Mouse (Mus musculus) forebrain, embryonic 15.5 days (tissue): ENCODE measurements at regions not wholly inside any gene's neighbourhood (a gene's known extent, or its start where the extent isn't known, plus 50 kb on each side); places are given as distances from the start of the nearest gene placed in this dataset.

Experiments used
- ATAC-seq: fragments of 200-750 bp; cut with Nextera tagmentation; replicated peaks from 2 replicates; pipeline ENCODE4 v1.8.0; 2017; ENCODE audit warnings: mild to moderate bottlenecking, moderate TSS enrichment, moderate library complexity
- H3K27ac ChIP-seq: fragments of 300-500 bp; sonication (generic); replicated peaks from 2 replicates; pipeline ENCODE4 v1.5.1; 2015; ENCODE audit warnings: mild to moderate bottlenecking, inconsistent platforms
- H3K27me3 ChIP-seq: fragments of 300-500 bp; sonication (generic); 2 replicates; pipeline ENCODE4 v1.6.1; 2015; ENCODE audit warnings: inconsistent platforms
- H3K36me3 ChIP-seq: fragments of 300-500 bp; sonication (generic); 2 replicates; pipeline ENCODE4 v1.6.1; 2015; ENCODE audit warnings: mild to moderate bottlenecking, inconsistent platforms
- H3K4me1 ChIP-seq: fragments of 300-500 bp; sonication (generic); 2 replicates; pipeline ENCODE4 v1.6.1; 2015; ENCODE audit warnings: inconsistent platforms
- H3K4me2 ChIP-seq: fragments of 300-500 bp; sonication (generic); replicated peaks from 2 replicates; pipeline ENCODE4 v1.6.1; 2015; ENCODE audit warnings: mild to moderate bottlenecking, inconsistent platforms
- H3K4me3 ChIP-seq: fragments of 300-500 bp; sonication (generic); 2 replicates; pipeline ENCODE4 v1.5.1; 2015; ENCODE audit warnings: mild to moderate bottlenecking, inconsistent platforms
- H3K9ac ChIP-seq: fragments of 300-500 bp; sonication (generic); replicated peaks from 2 replicates; pipeline ENCODE4 v1.6.1; 2015; ENCODE audit warnings: mild to moderate bottlenecking, inconsistent platforms
- H3K9me3 ChIP-seq: fragments of 300-500 bp; sonication (generic); 2 replicates; pipeline ENCODE4 v1.6.1; 2016; ENCODE audit warnings: inconsistent platforms
- WGBS: fragments of 180-500 bp; shearing (Covaris S2); methylation state at CpG from one replicate; pipeline ENCODE4 v1.1.7; 2015; ENCODE audit warnings: mixed read lengths; 5-methylcytosine and 5-hydroxymethylcytosine counted together

GRCm38 (mm10) chr13:119145713-119146112, 282.7 kb upstream of the Paip1 start:
- Histone ChIP-seq H3K4me1 (no peaks in the 10 kb centered on the region), H3K4me2 (no peak overlapping the region), H3K27me3 (no peaks in the 10 kb centered on the region), H3K36me3 (no peaks in the 10 kb centered on the region), H3K9me3 (no peaks in the 10 kb centered on the region), H3K4me3 (no peak overlapping the region), H3K27ac (no peak overlapping the region), H3K9ac (no peak overlapping the region)
- WGBS = 75% methylated on average over 4 of the region's 4 CpGs
- no peak for ATAC-seq

GRCm38 (mm10) chr13:119147701-119148100, 280.7 kb upstream of the Paip1 start:
- H3K27me3 ChIP-seq = no peaks in the 10 kb centered on the region
- H3K4me1 ChIP-seq = no peaks in the 10 kb centered on the region
- H3K4me3 ChIP-seq = no peak overlapping the region
- WGBS = 87% methylated on average over 3 of the region's 3 CpGs
- no peak overlapping the region for H3K9ac ChIP-seq
- H3K4me2 ChIP-seq = no peak overlapping the region
- no peak overlapping the region for H3K27ac ChIP-seq
- no peaks in the 10 kb centered on the region for H3K9me3 ChIP-seq
- no peak for ATAC-seq
- no peaks in the 10 kb centered on the region for H3K36me3 ChIP-seq

- H3K9me3 ChIP-seq = no peaks in the 10 kb centered on the region
- H3K4me3 ChIP-seq = no peak overlapping the region
- no peak overlapping the region for H3K9ac ChIP-seq
- WGBS = 83% methylated on average over 4 of the region's 4 CpGs
- H3K4me1 ChIP-seq = no peaks in the 10 kb centered on the region
- no peak overlapping the region for H3K27ac ChIP-seq
- H3K4me2 ChIP-seq = no peak overlapping the region
- no peaks in the 10 kb centered on the region for H3K27me3 ChIP-seq
- no peak for ATAC-seq
- no peaks in the 10 kb centered on the region for H3K36me3 ChIP-seq
Observed at GRCm38 (mm10) chr13:119149141-119149540, 279.3 kb upstream of the Paip1 start.

GRCm38 (mm10) chr13:119150847-119151548, 277.4 kb upstream of the Paip1 start:
- Histone ChIP-seq H3K4me1 (no peaks in the 10 kb centered on the region), H3K27me3 (no peaks in the 10 kb centered on the region), H3K4me2 (no peak overlapping the region), H3K4me3 (no peak overlapping the region), H3K36me3 (no peaks in the 10 kb centered on the region), H3K9ac (no peak overlapping the region), H3K27ac (no peak overlapping the region), H3K9me3 (no peaks in the 10 kb centered on the region)
- WGBS = 89% methylated on average over 4 of the region's 4 CpGs
- ATAC-seq = no peak

GRCm38 (mm10) chr13:119177753-119178152, 250.6 kb upstream of the Paip1 start:
- Histone ChIP-seq H3K36me3 (no peaks in the 10 kb centered on the region), H3K4me1 (no peaks in the 10 kb centered on the region), H3K27ac (no peak overlapping the region), H3K4me3 (no peak overlapping the region), H3K9me3 (no peaks in the 10 kb centered on the region), H3K27me3 (no peaks in the 10 kb centered on the region), H3K9ac (no peak overlapping the region), H3K4me2 (no peak overlapping the region)
- WGBS = 88% methylated on average over 4 of the region's 4 CpGs
- ATAC-seq = no peak

- Histone ChIP-seq H3K4me1 (no peaks in the 10 kb centered on the region), H3K4me3 (no peak overlapping the region), H3K9ac (no peak overlapping the region), H3K36me3 (no peaks in the 10 kb centered on the region), H3K27me3 (no peaks in the 10 kb centered on the region), H3K9me3 (no peaks in the 10 kb centered on the region), H3K27ac (no peak overlapping the region), H3K4me2 (no peak overlapping the region)
- ATAC-seq = no peak
- WGBS = 85% methylated on average over 5 of the region's 5 CpGs
Observed at GRCm38 (mm10) chr13:119178212-119178611, 250.2 kb upstream of the Paip1 start.

GRCm38 (mm10) chr13:119179157-119179920, 249.1 kb upstream of the Paip1 start:
- no peak overlapping the region for H3K27ac ChIP-seq
- no peaks in the 10 kb centered on the region for H3K9me3 ChIP-seq
- 18% methylated on average over 1 of the region's 1 CpGs for WGBS
- no peak overlapping the region for H3K9ac ChIP-seq
- no peaks in the 10 kb centered on the region for H3K27me3 ChIP-seq
- H3K36me3 ChIP-seq = no peaks in the 10 kb centered on the region
- H3K4me1 ChIP-seq = no peaks in the 10 kb centered on the region
- H3K4me3 ChIP-seq = no peak overlapping the region
- H3K4me2 ChIP-seq = no peak overlapping the region
- no peak for ATAC-seq

- H3K9ac ChIP-seq = no peak overlapping the region
- H3K4me1 ChIP-seq = no peaks in the 10 kb centered on the region
- no peaks in the 10 kb centered on the region for H3K36me3 ChIP-seq
- no peaks in the 10 kb centered on the region for H3K27me3 ChIP-seq
- H3K4me2 ChIP-seq = no peak overlapping the region
- ATAC-seq = no peak
- no peak overlapping the region for H3K4me3 ChIP-seq
- H3K27ac ChIP-seq = no peak overlapping the region
- WGBS = 93% methylated on average over 6 of the region's 6 CpGs
- H3K9me3 ChIP-seq = no peaks in the 10 kb centered on the region
Observed at GRCm38 (mm10) chr13:119184322-119184877, 244.0 kb upstream of the Paip1 start.

- Histone ChIP-seq H3K4me3 (no peak overlapping the region), H3K9me3 (no peaks in the 10 kb centered on the region), H3K4me2 (no peak overlapping the region), H3K27ac (no peak overlapping the region), H3K27me3 (no peaks in the 10 kb centered on the region), H3K4me1 (no peaks in the 10 kb centered on the region), H3K9ac (no peak overlapping the region), H3K36me3 (no peaks in the 10 kb centered on the region)
- WGBS = 98% methylated on average over 5 of the region's 5 CpGs
- no peak for ATAC-seq
Observed at GRCm38 (mm10) chr13:119185567-119186143, 242.7 kb upstream of the Paip1 start.

GRCm38 (mm10) chr13:119231556-119231955, 196.8 kb upstream of the Paip1 start:
- H3K4me3 ChIP-seq = no peak overlapping the region
- no peak overlapping the region for H3K27ac ChIP-seq
- H3K4me1 ChIP-seq = no peaks in the 10 kb centered on the region
- WGBS = 96% methylated on average over 11 of the region's 11 CpGs
- H3K36me3 ChIP-seq = no peaks in the 10 kb centered on the region
- H3K4me2 ChIP-seq = no peak overlapping the region
- no peaks in the 10 kb centered on the region for H3K9me3 ChIP-seq
- H3K27me3 ChIP-seq = no peaks in the 10 kb centered on the region
- H3K9ac ChIP-seq = no peak overlapping the region
- no peak for ATAC-seq

GRCm38 (mm10) chr13:119232100-119233029, 196.0 kb upstream of the Paip1 start:
- Histone ChIP-seq H3K4me3 (no peak overlapping the region), H3K9ac (no peak overlapping the region), H3K9me3 (no peaks in the 10 kb centered on the region), H3K27me3 (no peaks in the 10 kb centered on the region), H3K27ac (no peak overlapping the region), H3K36me3 (no peaks in the 10 kb centered on the region), H3K4me1 (no peaks in the 10 kb centered on the region), H3K4me2 (no peak overlapping the region)
- WGBS = 62% methylated on average over 8 of the region's 8 CpGs
- ATAC-seq = no peak
